Mouse (Mus musculus) heart, adult 2 months (tissue): ENCODE measurements at regions not wholly inside any gene's neighbourhood (a gene's known extent, or its start where the extent isn't known, plus 50 kb on each side); places are given as distances from the start of the nearest gene placed in this dataset.

ENCODE experiments used
- CTCF ChIP-seq: fragments of 200-600 bp; IDR thresholded peaks from 2 replicates; pipeline ENCODE4 v1.8.1; 2022; ENCODE audit warnings: antibody characterized with exemption, mild to moderate bottlenecking, moderate library complexity
- EP300 ChIP-seq: fragments of 200-500 bp; IDR thresholded peaks from 2 replicates; pipeline ENCODE4 v1.6.1; 2011; ENCODE audit warnings: low read depth, low read length, control low read depth; ENCODE audit not compliant: insufficient read depth
- POLR2A ChIP-seq: fragments of 200-500 bp; IDR thresholded peaks from 2 replicates; pipeline ENCODE4 v1.6.1; 2011; ENCODE audit warnings: mild to moderate bottlenecking, low read depth, low read length, control low read depth; ENCODE audit not compliant: insufficient read depth

GRCm38 (mm10) chr5:74792301-74792700, 89.6 kb upstream of the Lnx1 start:
- peak; percentile 65 for TF ChIP-seq CTCF
- peak; percentile 99 for TF ChIP-seq EP300
- TF ChIP-seq POLR2A = peak; percentile 60; the same call in 1 of the 2 replicates
